Mouse (Mus musculus): ENCODE results near the gene Sarnp.

DNA sequence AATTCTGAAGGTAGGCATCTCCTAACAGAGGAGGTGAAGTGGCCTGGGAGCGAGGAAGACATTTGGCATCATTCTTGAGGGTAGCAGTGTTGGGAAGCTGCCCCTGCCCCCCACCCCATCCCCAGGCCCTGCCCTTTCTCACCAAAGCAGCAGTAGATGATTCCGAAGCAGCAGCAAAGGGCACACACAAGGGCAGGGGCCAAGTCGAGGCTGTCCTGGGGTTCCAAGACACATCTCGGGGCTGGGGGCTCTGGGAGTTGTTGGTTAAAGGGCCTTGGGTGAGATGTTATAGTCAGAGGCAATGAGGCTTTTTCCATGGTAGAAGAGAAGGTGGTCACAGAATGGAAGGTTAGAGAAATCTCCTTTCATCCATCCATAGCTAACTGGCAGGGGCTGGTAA, 14.2 kb upstream of the Sarnp start:
- no peak for TF ChIP-seq CTCF (IDR thresholded peaks at IDR 0.05; ENCODE audit: low read depth)
- no peak for TF ChIP-seq EP300 (IDR thresholded peaks at IDR 0.05; ENCODE audit: low read depth)

Data from heart, postnatal 0 days (tissue).